Mouse (Mus musculus): ENCODE data around the gene Pkn3. TPM values are rescaled to one million over a fixed set of nuclear protein-coding genes. Genes with fewer than 3 reads are reported as not detected.
A peak's percentile ranks its signal among the peaks of the same experiment; 100 is the strongest.
"Not testable (repeated sequence)": the region's sequence is repeated elsewhere in the genome, so short reads cannot be mapped to it uniquely, and the experiment has no call there.

The Pkn3 gene
- total RNA-seq, 2 experiments from 2014 or later, result 1.1 to 2.9 TPM

- intact Hi-C loops (cut with DNase I), result no loop called here
- DNase-seq (ENCODE audit: low spot score in 2 of 2), result no peak
Measured at GRCm38 (mm10) chr2:30092280-30092918, 14.9 kb downstream of the Pkn3 start.

DNA sequence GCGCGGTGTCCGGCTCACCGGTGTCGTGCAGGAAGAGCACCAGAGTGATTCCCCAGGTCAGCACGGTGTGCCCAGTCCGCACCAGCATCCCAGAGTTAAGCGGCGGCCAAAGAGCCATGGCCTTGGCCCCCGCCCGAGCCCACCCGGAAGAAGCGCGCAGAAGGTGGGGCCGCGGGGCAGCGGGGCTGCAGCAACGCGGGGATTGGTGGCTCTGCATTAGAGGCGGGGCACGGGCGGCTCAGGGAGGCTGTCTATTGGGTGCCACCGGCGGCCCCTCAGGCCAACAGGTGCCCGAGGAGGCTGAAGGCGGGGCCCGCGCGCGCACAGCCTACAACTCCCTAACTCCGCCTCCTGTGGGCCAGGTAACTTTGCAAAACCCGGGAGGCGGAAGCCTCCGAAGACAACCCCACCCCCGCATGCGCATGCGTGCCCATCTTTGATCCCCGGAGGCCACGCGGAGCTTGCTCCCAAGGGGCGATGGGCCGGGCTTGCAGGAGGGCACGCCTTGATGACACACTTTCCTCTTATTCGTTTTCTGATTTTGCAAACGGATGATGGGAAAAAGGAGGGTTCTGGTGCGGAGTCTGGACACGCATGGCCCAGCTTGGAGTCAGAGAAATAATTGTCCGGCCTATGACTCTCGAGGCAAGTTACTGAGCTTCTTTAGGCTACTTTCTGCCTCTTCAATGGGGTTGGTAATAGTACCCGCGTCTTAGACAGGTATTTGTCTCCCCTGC, 16.2 kb downstream of the Pkn3 start, which contains the start of gene Zdhhc12:
Gene Zdhhc12, minus strand, starts transcription at position 178 of the 737 bp plus-strand sequence.
- peak; percentile 88 to 92 for DNase-seq (ENCODE audit: low spot score in 2 of 2)
- intact Hi-C loops (cut with DNase I), result no loop called here

GRCm38 (mm10) chr2:30094208-30094588, 16.7 kb downstream of the Pkn3 start:
- no peak for DNase-seq (ENCODE audit: low spot score in 2 of 2)
- intact Hi-C loops (cut with DNase I), result no loop called here

- intact Hi-C loops (cut with DNase I), result no loop called here
- no peak for DNase-seq (ENCODE audit: low spot score in 2 of 2)
Measured at GRCm38 (mm10) chr2:30095882-30096527, 18.5 kb downstream of the Pkn3 start.

DNA sequence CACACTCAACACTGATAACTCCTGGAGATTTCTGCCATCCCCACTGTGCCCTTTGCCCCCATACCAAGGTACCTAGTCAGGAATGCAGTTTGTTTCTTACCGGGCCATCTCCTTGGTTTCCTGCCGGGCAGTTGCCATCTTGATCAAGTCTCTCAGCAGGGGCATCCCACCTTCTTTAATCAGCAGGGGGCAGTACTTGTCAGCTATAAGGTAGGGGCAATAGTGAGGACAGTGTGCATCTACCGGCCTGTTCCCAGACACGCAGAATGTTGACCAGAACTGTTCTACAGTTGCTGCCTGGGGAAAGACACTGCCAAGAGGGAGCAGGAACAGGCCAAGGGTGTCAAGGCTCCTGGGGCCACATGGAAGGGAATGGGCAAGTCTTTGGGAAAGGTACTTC, 22.7 kb downstream of the Pkn3 start:
- intact Hi-C loops (cut with DNase I), result no loop called here
- no peak for DNase-seq (ENCODE audit: low spot score in 2 of 2)

DNA sequence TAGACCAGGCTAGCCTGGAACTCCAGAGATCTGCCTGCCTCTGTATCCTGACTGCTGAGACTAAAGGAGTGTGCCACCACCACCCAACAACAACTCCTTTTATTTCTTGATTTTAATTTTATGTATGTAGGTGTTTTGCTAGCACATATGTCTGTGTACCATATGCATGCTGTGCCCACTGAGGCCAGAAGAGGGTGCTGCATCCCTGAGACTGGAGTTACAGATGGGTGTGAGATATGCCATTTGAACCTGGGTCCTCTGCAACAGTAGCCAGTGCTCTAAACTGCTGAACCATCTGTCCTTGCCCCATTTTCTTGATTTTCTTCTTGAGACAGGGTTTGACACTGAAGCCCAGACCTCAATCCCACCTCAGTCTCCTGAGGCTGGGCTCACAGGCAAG, 28.9 kb downstream of the Pkn3 start:
- intact Hi-C loops (cut with DNase I), result no loop called here
- DNase-seq (ENCODE audit: low spot score in 2 of 2), result no peak

GRCm38 (mm10) chr2:30107646-30108045, 30.2 kb downstream of the Pkn3 start:
- intact Hi-C loops (cut with DNase I), result no loop called here
- DNase-seq (ENCODE audit: low spot score in 2 of 2), result no peak

DNA sequence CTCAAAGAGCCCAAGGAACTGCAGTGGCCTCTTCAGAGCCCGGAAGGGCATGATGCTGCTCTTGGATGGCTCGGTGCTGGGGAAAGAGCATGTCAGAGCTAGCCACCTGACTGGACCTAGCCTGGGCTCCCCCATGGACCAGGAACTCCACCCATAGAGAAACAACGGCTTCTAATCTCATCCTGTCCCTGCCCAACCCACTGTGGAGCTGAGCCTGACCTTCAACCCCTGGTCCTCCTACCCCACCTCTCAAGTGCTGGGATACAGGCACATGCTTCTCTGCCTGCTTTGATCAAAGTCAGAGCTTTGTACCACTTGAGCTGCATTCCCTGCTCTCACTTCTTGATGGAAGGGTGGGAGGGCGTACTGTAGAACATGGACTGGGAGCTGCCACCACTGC, 30.8 kb downstream of the Pkn3 start:
- no peak for DNase-seq (ENCODE audit: low spot score in 2 of 2)
- intact Hi-C loops (cut with DNase I), result no loop called here

DNA sequence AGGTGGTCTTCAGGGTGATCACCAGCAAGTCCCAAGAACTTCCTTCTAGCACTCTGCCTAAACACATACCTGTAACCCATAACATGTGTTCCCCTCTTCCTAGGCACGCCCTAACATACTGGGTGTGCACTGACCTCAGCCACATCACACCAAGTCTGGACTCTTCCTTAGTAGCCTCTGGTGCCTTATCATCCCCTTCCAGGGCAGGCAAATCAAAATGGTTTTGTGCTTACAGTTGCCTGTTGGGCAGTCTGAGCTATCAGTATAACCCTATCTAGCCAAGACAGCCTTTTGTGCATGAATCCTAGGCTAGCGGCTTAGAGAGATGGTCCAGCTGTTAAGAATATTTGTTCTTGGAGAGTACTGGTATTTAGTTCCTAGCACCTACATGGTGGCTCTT, 34.0 kb downstream of the Pkn3 start:
- DNase-seq (ENCODE audit: low spot score in 2 of 2), result no peak
- intact Hi-C loops (cut with DNase I), result no loop called here

DNA sequence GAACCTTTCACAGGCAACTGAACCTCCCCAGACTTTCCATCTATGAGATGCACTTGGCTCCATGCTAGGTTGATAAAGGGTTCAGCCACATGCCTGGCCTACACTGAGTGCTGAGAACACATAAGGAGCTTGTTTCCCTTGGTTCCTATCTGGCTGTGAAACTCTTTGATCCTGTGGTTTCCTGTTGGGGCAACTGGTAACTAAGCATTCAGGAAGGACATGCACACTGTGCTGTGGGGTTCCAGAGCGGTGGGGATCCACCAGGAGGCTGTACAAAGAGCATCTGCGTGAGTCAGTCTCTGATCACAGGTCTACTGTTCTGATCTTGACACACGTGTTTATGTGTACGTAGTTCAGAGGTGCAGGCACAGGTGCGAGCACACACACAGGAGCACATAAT, 35.1 kb downstream of the Pkn3 start:
- DNase-seq (ENCODE audit: low spot score in 2 of 2), result no peak
- intact Hi-C loops (cut with DNase I), result no loop called here

DNA sequence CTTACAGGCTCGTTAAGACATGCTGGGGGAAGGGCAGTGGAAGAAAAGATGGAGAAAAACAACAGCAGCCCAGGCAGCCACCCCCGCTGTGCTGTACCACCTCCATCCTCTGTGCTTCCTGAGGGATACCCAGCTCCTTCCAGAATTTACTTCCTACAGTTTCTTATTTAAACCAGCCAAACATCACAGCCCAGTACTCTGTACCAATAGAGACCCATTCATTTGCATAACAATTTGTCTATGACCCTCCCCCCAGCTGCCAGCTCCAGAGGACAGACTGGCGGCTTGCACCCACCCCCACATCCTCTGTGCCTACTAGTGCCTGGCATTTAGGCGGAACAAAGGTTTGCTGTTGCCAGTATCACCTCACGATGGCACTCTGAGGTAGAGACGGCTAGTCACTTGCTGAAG, 42.2 kb downstream of the Pkn3 start:
- peak; percentile 75 to 80 for DNase-seq (ENCODE audit: low spot score in 2 of 2)
- intact Hi-C loops (cut with DNase I), result no loop called here

DNA sequence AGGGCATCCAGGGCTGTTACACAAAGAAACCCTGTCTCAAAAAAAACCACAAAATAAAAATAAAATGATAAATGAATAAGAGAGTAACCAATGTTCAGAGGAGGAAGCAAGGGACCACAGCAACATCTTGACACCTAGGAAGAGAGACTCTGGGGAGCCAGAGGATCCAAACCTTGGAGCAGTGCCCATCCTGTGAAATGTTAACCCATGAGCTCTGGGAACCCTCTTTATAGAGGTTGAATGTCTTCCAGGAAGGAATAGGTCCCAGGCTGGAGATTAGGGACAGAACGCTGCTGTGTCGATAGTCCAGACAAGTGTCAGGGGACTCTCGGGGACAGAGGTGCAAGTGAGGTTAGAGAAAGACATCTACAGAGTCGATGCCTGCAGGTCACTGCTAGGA, 42.8 kb downstream of the Pkn3 start:
- intact Hi-C loops (cut with DNase I), result no loop called here
- DNase-seq (ENCODE audit: low spot score in 2 of 2), result no peak

DNA sequence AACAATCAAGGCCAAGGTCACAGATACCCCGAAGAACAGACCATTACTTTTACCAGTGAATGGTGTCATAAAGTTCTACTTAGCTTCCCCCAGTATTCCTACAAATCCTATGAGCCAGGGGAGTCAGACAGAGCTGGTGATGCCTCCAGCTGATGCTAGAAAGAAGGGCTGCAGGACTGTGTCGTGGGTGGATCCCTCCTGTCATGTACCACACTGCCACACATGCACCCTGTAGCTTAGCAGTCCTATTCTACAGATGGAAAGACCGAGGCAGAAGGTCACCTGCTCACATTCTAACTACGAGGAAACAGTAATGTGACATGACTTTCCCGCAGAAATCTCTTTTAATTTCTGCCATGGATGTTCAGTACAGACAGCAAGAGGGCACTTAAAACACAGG, 45.3 kb downstream of the Pkn3 start:
- DNase-seq (ENCODE audit: low spot score in 2 of 2), result no peak
- intact Hi-C loops (cut with DNase I), result no loop called here

GRCm38 (mm10) chr2:30123729-30124471, 46.4 kb downstream of the Pkn3 start:
- no peak for DNase-seq (ENCODE audit: low spot score in 2 of 2)
- intact Hi-C loops (cut with DNase I), result loop anchor here (2.0 kb wide), 1 partner anchor 57 kb away; no protein-coding TSS in a partner anchor

DNA sequence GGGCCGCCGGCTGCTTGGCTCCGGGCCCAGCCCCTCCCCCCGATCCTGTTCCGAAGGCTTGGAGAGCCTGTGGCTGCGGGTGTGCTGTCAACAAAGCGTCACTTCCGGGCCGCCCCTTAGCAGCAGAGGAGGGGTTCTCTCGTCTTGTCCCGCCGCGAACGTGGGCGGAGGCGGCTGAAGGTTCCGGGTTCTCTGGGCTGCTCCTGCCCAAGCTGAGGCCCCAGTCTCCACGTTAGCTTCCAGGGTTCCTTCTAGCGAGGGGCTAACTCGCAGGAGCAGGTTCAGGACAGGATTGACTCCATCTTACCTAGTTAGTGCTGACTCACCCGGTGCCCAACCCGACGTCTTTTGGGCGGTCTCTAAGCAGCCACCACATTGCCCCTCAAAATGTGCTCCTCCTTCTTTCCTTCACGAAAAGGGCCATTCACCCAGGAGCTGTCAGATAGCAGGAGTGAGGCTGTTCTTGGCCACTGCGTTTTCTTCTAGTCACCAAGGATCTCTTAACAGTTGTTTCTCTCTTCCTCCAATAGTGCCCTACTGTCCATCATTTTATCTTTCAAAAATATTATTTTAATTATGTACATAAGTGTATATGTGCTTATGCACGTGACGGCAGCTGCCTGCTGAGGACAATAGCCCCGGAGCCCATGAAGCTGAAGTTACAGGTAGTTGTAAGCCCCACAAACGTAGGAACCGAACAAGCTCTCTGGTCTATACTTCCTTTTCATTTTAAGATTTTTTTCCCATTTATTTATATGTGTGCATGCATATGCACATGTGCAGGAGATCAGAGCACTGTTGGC, 47.2 kb downstream of the Pkn3 start, which contains the start of gene Zer1:
Gene Zer1, minus strand, starts transcription at position 114 of the 803 bp plus-strand sequence.
- intact Hi-C loops (cut with DNase I), result loop anchor here (2.0 to 5.0 kb wide), 2 partner anchors 38 to 58 kb away; no protein-coding TSS in a partner anchor
- peak; percentile 96 for DNase-seq (ENCODE audit: low spot score in 2 of 2)

GRCm38 (mm10) chr2:30128789-30129188, 51.3 kb downstream of the Pkn3 start:
- DNase-seq (ENCODE audit: low spot score in 2 of 2), result no peak
- intact Hi-C loops (cut with DNase I), result loop anchor here (5.0 kb wide), 1 partner anchor 34 kb away; no protein-coding TSS in a partner anchor

DNA sequence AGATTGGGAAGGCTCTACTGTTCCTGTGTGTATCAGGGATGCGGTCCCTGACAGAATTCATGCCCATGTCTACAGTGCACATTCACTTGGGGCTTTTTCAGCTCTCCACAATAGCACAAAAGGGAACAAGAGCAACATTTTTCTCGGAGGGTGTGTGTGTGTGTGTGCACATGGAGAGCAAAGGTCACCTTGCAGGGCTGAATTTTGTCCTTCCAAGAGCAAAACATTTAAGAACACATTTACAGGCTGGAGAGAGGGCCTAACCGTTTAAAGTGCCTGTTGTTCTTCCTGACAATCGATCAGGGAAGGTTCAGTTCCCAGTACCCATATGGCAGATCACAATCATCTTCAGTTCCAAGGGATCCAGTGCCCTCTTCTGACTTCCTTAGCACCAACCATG, 52.7 kb downstream of the Pkn3 start:
- intact Hi-C loops (cut with DNase I), result no loop called here
- no peak for DNase-seq (ENCODE audit: low spot score in 2 of 2)

DNA sequence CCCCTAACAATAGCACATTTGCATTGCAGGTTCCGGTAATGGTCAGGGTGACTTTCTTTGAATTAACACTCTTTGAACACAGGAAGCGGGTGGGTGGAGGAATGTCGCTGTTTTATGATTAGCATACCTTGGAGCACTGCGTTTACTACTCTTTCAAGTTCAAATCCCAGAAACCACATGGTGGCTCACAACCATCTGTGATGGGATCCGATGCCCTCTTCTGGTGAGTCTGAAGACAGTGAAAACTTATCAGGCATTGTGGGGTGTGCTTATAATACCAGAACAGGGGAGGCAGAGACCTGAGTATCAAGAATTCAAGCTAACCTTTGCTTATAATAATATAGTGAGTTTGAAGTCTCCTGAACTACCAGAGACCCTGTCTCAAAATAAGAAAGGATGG, 53.8 kb downstream of the Pkn3 start:
- DNase-seq (ENCODE audit: low spot score in 2 of 2); intact Hi-C loops (cut with DNase I): not testable (repeated sequence)
